Mouse (Mus musculus): ENCODE data around the gene Vmn1r189. TPM values are rescaled to one million over a fixed set of nuclear protein-coding genes. Genes with fewer than 3 reads are reported as not detected.
"Not testable (repeated sequence)": the region's sequence is repeated elsewhere in the genome, so short reads cannot be mapped to it uniquely, and the experiment has no call there.

Vmn1r189 gene
- polyA plus RNA-seq (2012; fragmentation: generic; extraction: Trizol) = not detected

DNA sequence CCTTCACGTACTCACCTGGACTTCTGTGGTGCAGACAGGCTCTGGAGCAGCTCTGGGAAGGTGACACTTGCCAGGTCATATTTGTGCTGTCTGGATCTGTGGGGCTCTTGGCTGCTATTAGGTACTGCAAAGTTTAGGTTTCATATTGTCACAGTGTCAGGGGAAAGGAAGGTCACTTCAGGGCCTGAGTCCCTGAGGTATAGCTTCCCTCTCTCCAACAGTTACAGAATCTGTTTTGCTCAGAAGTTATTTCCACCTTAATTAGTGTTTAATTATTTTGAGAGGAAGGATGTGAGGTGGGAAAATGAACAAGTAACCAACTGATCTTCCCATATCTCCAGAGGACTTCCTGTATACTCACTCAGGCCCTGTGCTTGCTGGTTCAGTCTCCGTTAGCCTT lies at the start of gene Vmn1r189:
Gene Vmn1r189 (minus strand): TSS at position 101 of the 400 bp plus-strand sequence.
- H3K27me3 ChIP-seq (ENCODE audit: control insufficient read depth, insufficient read depth, insufficient read length); H3K79me2 ChIP-seq (ENCODE audit: control insufficient read depth, insufficient read depth); H3K36me3 ChIP-seq (ENCODE audit: control insufficient read depth, insufficient read depth); H3K4me2 ChIP-seq (ENCODE audit: low read depth); H3ac ChIP-seq (ENCODE audit: control insufficient read depth, insufficient read length); H3K4me3 ChIP-seq: not testable (repeated sequence)

DNA sequence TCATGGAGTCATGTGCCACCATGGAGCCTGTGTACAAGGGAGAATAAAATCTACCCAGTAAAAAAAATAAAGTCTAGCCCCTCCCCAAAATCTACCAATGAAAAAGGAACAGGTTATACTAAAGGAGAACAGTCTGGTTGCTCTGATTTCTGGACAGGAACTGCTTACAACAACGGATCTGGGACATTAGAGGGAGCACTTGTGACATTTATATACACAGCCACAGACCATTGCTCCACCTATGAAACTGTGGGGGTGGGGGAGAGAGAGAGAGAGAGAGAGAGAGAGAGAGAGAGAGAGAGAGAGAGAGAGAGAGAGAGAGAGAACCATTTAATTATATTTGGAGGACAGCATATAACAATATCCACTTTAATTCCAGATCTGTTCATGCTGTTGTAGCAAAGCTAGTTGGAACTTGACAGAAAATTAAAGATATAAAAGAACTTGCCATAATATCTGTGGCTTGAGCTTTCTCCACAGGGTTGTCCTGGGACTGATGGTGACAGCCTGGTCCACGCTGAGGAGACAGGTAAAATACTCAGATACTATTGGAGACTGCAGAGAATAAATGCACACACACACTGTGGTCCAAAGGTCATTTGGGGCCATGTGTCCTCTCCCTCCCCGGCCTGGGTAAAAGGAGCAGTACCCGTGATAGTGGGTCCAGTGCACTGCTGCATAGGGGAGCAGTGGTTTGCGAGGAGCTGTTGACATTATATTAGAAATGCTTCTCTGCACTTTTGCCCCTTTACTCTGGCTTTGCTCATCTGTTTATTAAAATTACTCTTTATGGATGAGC lies 31.1 kb upstream of the Vmn1r189 start:
- H3K36me3 ChIP-seq (ENCODE audit: control insufficient read depth, insufficient read depth); H3K4me3 ChIP-seq; H3K79me2 ChIP-seq (ENCODE audit: control insufficient read depth, insufficient read depth); H3K4me2 ChIP-seq (ENCODE audit: low read depth); H3ac ChIP-seq (ENCODE audit: control insufficient read depth, insufficient read length); H3K27me3 ChIP-seq (ENCODE audit: control insufficient read depth, insufficient read depth, insufficient read length): not testable (repeated sequence)

DNA sequence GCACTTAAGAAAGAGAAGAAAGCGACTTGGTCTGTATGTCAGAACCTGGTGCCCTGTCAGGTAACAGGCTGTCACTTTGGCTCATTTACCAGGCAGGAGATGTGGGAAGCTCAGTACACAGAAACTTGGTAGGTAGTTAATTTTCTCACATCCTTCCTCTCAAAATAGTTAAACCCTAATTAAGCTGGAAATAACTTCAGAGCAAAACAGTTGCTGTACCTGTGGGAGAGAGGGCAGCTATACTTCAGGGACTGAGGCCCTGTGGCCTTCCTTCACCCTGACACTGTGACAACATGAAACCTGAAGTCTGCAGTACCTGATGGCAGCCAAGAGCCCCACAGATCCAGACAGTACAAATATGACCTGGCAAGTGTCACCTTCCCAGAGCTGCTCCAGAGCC lies 21.5 kb downstream of the Vmn1r189 start, which contains the start of gene Vmn1r188:
Gene Vmn1r188 (plus strand): TSS at position 301 of the 400 bp plus-strand sequence.
- H3K27me3 ChIP-seq (ENCODE audit: control insufficient read depth, insufficient read depth, insufficient read length); H3K4me3 ChIP-seq: not testable (repeated sequence)

DNA sequence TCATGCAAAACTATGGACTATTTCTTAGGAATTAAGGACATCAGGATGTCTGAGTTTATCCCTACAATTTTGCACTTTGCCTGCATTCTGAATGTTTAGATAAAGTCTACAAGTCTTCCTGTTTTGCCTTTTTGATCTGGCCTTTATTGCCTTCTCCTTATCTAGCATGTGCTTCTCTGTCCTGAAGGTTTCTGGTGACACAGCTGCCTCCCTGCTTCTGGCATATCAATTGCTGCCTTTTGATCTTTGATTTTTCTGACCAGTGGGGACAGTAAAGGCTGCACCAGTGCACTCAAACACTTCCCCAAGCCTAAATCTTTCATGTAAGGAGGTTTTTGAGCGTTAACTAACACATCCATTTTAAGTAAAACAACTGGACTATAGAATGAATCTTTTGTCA lies 42.2 kb downstream of the Vmn1r189 start:
- Histone ChIP-seq H3K36me3 (ENCODE audit: control insufficient read depth, insufficient read depth) (no peaks in the 10 kb centered on the region), H3K27me3 (ENCODE audit: control insufficient read depth, insufficient read depth, insufficient read length) (no peaks in the 10 kb centered on the region), H3K4me3 (no peak overlapping the region), H3ac (ENCODE audit: control insufficient read depth, insufficient read length) (no peak overlapping the region), H3K79me2 (ENCODE audit: control insufficient read depth, insufficient read depth) (no peaks in the 10 kb centered on the region), H3K4me2 (ENCODE audit: low read depth) (no peak overlapping the region)
- no peak for TF ChIP-seq POLR2AphosphoS2 (IDR thresholded peaks at IDR 0.05; ENCODE audit: insufficient read length, low read depth)
- no peak for TF ChIP-seq TCF3 (IDR thresholded peaks at IDR 0.05; ENCODE audit: insufficient read length, low read depth)
- no peak for TF ChIP-seq MAX (IDR thresholded peaks at IDR 0.05; ENCODE audit: low read depth)
- no peak for TF ChIP-seq MYOG (IDR thresholded peaks at IDR 0.05; ENCODE audit: control insufficient read depth in 1 of 3, insufficient read depth in 1 of 3, insufficient read length in 2 of 3, low read depth in 2 of 3)
- no peak for TF ChIP-seq REST (IDR thresholded peaks at IDR 0.05; ENCODE audit: insufficient read depth, insufficient read length)
- no peak for TF ChIP-seq TCF12 (IDR thresholded peaks at IDR 0.05; ENCODE audit: insufficient read depth, poor library complexity, severe bottlenecking)
- TF ChIP-seq CEBPB (IDR thresholded peaks at IDR 0.05; ENCODE audit: insufficient read depth, poor library complexity, severe bottlenecking) = no peak
- no peak for TF ChIP-seq MYOD1 (IDR thresholded peaks at IDR 0.05; ENCODE audit: control insufficient read depth in 1 of 3, insufficient read length in 2 of 3, low read depth in 2 of 3)
- no peak for TF ChIP-seq SRF (IDR thresholded peaks at IDR 0.05; ENCODE audit: control insufficient read depth, insufficient read length, low read depth)
- TF ChIP-seq USF1 (IDR thresholded peaks at IDR 0.05; ENCODE audit: low read depth) = no peak
- TF ChIP-seq POLR2A (IDR thresholded peaks at IDR 0.05; ENCODE audit: insufficient read length, low read depth) = no peak
- no peak for TF ChIP-seq E2F4 (IDR thresholded peaks at IDR 0.05; ENCODE audit: insufficient read depth)

More for the DNA sequence above, 21.5 kb downstream of the Vmn1r189 start, which contains the start of gene Vmn1r188:
- not testable (repeated sequence) for H3K79me2 ChIP-seq (ENCODE audit: control insufficient read depth, insufficient read depth); H3ac ChIP-seq (ENCODE audit: control insufficient read depth, insufficient read length); H3K36me3 ChIP-seq (ENCODE audit: control insufficient read depth, insufficient read depth); H3K4me2 ChIP-seq (ENCODE audit: low read depth)

GRCm38 (mm10) chr13:22061422-22061821 lies 44.2 kb downstream of the Vmn1r189 start:
- Histone ChIP-seq H3K4me2 (ENCODE audit: low read depth) (no peak overlapping the region), H3ac (ENCODE audit: control insufficient read depth, insufficient read length) (no peak overlapping the region), H3K27me3 (ENCODE audit: control insufficient read depth, insufficient read depth, insufficient read length) (no peaks in the 10 kb centered on the region), H3K79me2 (ENCODE audit: control insufficient read depth, insufficient read depth) (no peaks in the 10 kb centered on the region), H3K36me3 (ENCODE audit: control insufficient read depth, insufficient read depth) (no peaks in the 10 kb centered on the region), H3K4me3 (no peak overlapping the region)
- no peak for TF ChIP-seq MAX (IDR thresholded peaks at IDR 0.05; ENCODE audit: low read depth)
- TF ChIP-seq MYOG (IDR thresholded peaks at IDR 0.05; ENCODE audit: control insufficient read depth in 1 of 3, insufficient read depth in 1 of 3, insufficient read length in 2 of 3, low read depth in 2 of 3) = no peak
- no peak for TF ChIP-seq SRF (IDR thresholded peaks at IDR 0.05; ENCODE audit: control insufficient read depth, insufficient read length, low read depth)
- TF ChIP-seq REST (IDR thresholded peaks at IDR 0.05; ENCODE audit: insufficient read depth, insufficient read length) = no peak
- TF ChIP-seq POLR2AphosphoS2 (IDR thresholded peaks at IDR 0.05; ENCODE audit: insufficient read length, low read depth) = no peak
- no peak for TF ChIP-seq TCF12 (IDR thresholded peaks at IDR 0.05; ENCODE audit: insufficient read depth, poor library complexity, severe bottlenecking)
- no peak for TF ChIP-seq E2F4 (IDR thresholded peaks at IDR 0.05; ENCODE audit: insufficient read depth)
- no peak for TF ChIP-seq TCF3 (IDR thresholded peaks at IDR 0.05; ENCODE audit: insufficient read length, low read depth)
- TF ChIP-seq POLR2A (IDR thresholded peaks at IDR 0.05; ENCODE audit: insufficient read length, low read depth) = no peak

DNA sequence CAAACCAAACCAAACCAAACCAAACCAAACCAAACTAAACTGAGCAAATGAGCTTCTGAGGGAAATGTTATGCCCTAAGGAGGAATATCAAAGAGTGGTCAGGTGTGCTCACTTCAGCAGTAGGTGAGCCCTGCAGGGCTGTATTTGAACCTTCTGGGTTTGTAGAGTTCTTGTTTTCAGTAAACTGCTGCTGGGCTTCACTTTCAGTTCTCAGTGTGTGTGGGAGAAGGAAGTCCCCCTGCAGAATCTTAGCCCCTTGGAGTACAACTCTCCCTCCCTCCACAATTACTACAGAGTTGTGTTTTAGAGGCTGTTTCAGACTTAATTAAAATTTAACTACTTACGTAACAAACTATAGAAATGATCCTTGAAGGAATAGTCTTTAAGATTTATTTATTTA lies 51.9 kb downstream of the Vmn1r189 start:
- no peaks in the 10 kb centered on the region for H3K79me2 ChIP-seq (ENCODE audit: control insufficient read depth, insufficient read depth)
- no peak overlapping the region for H3ac ChIP-seq (ENCODE audit: control insufficient read depth, insufficient read length)
- TF ChIP-seq CEBPB (IDR thresholded peaks at IDR 0.05; ENCODE audit: insufficient read depth, poor library complexity, severe bottlenecking) = no peak
- TF ChIP-seq POLR2AphosphoS2 (IDR thresholded peaks at IDR 0.05; ENCODE audit: insufficient read length, low read depth) = no peak
- TF ChIP-seq TCF3 (IDR thresholded peaks at IDR 0.05; ENCODE audit: insufficient read length, low read depth) = no peak
- H3K4me3 ChIP-seq = no peak overlapping the region
- H3K4me2 ChIP-seq (ENCODE audit: low read depth) = no peak overlapping the region
- no peaks in the 10 kb centered on the region for H3K36me3 ChIP-seq (ENCODE audit: control insufficient read depth, insufficient read depth)
- H3K27me3 ChIP-seq (ENCODE audit: control insufficient read depth, insufficient read depth, insufficient read length) = no peaks in the 10 kb centered on the region
